In the genomic region with DNA sequence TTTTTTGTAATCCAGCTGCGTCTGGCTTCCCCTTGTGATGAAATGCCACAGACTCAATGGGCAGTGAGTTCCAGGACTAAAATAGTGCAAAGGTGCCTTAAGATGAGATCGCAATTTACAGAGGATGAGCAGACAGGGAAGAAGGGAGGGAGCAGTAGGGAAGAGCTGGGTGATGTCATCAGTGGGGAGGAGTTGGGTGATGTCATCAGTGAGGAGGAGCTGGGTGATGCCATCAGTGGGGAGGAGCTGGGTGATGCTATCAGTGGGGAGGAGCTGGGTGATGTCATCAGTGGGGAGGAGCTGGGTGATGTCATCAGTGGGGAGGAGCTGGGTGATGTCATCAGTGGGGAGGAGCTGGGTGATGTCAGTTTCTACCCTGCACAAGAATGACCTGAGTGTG, we compare ENCODE assay signal across 30 mouse cellular contexts.
DNase-seq lines count a peak whose midpoint lies in the region; ATAC-seq lines count a peak whose summit lies in the region.
"Had no signal": no experiment of that assay in that cellular context is flagged by ENCODE, and none has a peak within 500 bp of the region (broad histone marks: within the 10 kb centered on the region; RNA-seq: fewer than 3 reads in every experiment).

No protein-coding gene starts in this region.

- H3K36me3 ChIP-seq in hindbrain, embryonic 10.5 days, result no peaks in the 10 kb centered on the region
- H3K36me3 ChIP-seq: embryonic facial prominence, embryonic 13.5 days; forebrain, embryonic 10.5 days; forebrain, embryonic 15.5 days; G1E; hindbrain, embryonic 15.5 days; liver, embryonic 15.5 days; lung, embryonic 15.5 days; midbrain, embryonic 10.5 days; midbrain, embryonic 15.5 days; neural tube, embryonic 15.5 days had no signal

- no peaks in the 10 kb centered on the region for H3K9me3 ChIP-seq in hindbrain, embryonic 10.5 days
- H3K9me3 ChIP-seq: embryonic facial prominence, embryonic 13.5 days; forebrain, embryonic 10.5 days; forebrain, embryonic 15.5 days; hindbrain, embryonic 15.5 days; liver, embryonic 15.5 days; lung, embryonic 15.5 days; midbrain, embryonic 10.5 days; midbrain, embryonic 15.5 days; neural tube, embryonic 15.5 days had no signal

- H3K4me3 ChIP-seq in hindbrain, embryonic 10.5 days, result no peak overlapping the region
- H3K4me3 ChIP-seq: embryonic facial prominence, embryonic 13.5 days; forebrain, embryonic 10.5 days; forebrain, embryonic 15.5 days; hindbrain, embryonic 15.5 days; liver, embryonic 15.5 days; lung, embryonic 15.5 days; midbrain, embryonic 10.5 days; midbrain, embryonic 15.5 days; neural tube, embryonic 15.5 days had no signal

- DNase-seq in CD4-positive, CD25-positive, alpha-beta regulatory T cell, adult 2 months (ENCODE audit: low read depth, low spot score), result peak; percentile 1
- DNase-seq in A20 (ENCODE audit: low read depth, low spot score), result peak; percentile 34
- peak; percentile 57 for DNase-seq in MN1 (ENCODE audit: low spot score)
- DNase-seq in adipocyte (ENCODE audit: low spot score), result peak; percentile 13
- no peak for DNase-seq in hindbrain, embryonic 10.5 days (ENCODE audit: low spot score)
- no peak for DNase-seq in kidney, postnatal 10 days
- no peak for DNase-seq in heart, postnatal 36 days
- DNase-seq: adrenal gland, postnatal 14 days; cerebellum, adult 11-12 months; cerebellum, adult 9-11 months; gastrocnemius, postnatal 25 days; heart, adult 18-20 months; kidney, adult 18-20 months; layer of hippocampus, adult 9-11 months; lung, postnatal 4 days; right cerebral cortex, postnatal 4 days had no signal

- no peaks in the 10 kb centered on the region for H3K27me3 ChIP-seq in hindbrain, embryonic 10.5 days (ENCODE audit: insufficient read depth, poor library complexity, severe bottlenecking)
- H3K27me3 ChIP-seq: embryonic facial prominence, embryonic 13.5 days; forebrain, embryonic 15.5 days; hindbrain, embryonic 15.5 days; liver, embryonic 15.5 days; lung, embryonic 15.5 days; midbrain, embryonic 15.5 days; neural tube, embryonic 15.5 days had no signal

- H3K27ac ChIP-seq in hindbrain, embryonic 10.5 days, result no peak overlapping the region
- H3K27ac ChIP-seq: embryonic facial prominence, embryonic 13.5 days; forebrain, embryonic 10.5 days; forebrain, embryonic 15.5 days; hindbrain, embryonic 15.5 days; kidney, postnatal 0 days; liver, embryonic 15.5 days; lung, embryonic 15.5 days; midbrain, embryonic 10.5 days; midbrain, embryonic 15.5 days; neural tube, embryonic 15.5 days; stomach, postnatal 0 days had no signal

- H3K4me1 ChIP-seq in hindbrain, embryonic 10.5 days (replicated peaks), result peaks cover 13% of the 10 kb centered on the region
- H3K4me1 ChIP-seq: liver, embryonic 15.5 days had no signal

- 84% methylated on average over 2 of the region's 2 CpGs for WGBS in hindbrain, embryonic 10.5 days

- ATAC-seq in CD4-positive, CD25-positive, alpha-beta regulatory T cell, adult 4 months, result no peak
- ATAC-seq: forebrain, embryonic 15.5 days; inflammation-experienced regulatory T-cells, adult 6 months; midbrain, embryonic 15.5 days had no signal

- intact Hi-C loops in heart, postnatal 36 days (cut with DNase I), result no loop called here

Comparison
In these comparisons a context has a peak if more than half of its experiments do, and no peak if none do; other contexts are left out.
1. DNase-seq: peak in CD4-positive, CD25-positive, alpha-beta regulatory T cell, adult 2 months (single experiment), A20 (single experiment), MN1 (single experiment) and adipocyte (single experiment); none in hindbrain, embryonic 10.5 days (single experiment), kidney, postnatal 10 days (single experiment) and heart, postnatal 36 days (0 of 2).